In the genomic region with DNA sequence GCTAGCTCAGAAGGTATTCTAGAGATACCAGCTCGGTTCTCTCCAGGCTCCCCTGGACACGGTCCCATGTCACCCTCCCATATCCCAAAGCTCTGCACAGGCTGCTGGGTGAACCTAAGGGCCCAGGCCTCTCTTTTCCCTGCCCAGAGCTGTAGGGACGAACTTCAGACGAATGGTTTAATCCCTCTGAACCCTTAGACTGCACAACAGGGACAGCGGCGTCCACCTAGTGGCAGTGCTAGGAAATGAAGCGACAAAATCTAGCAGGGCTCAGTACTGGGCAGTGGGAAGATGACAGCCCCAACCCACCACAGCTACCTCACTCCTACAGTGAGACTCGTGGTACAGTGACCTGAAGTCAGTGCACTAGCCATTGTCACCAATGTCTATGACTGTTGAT, we compare ENCODE assay signal across 1 mouse cellular context.
TF ChIP-seq lines count a peak whose summit lies in the region.

No protein-coding gene starts in this region.

TF ChIP-seq in MEL, 35 proteins besides CTCF, POLR2A, EP300 and RAD21 (continued from another document):
- TF ChIP-seq JUND (IDR thresholded peaks at IDR 0.05; ENCODE audit: low read depth, low read length) (no peak), RCOR1 (IDR thresholded peaks at IDR 0.05; ENCODE audit: low read depth, low read length) (no peak), USF2 (IDR thresholded peaks at IDR 0.05; ENCODE audit: borderline replicate concordance in 1 of 2, insufficient read depth in 1 of 2, low read depth in 1 of 2, low read length in 2 of 2) (no peak), MEF2A (IDR thresholded peaks at IDR 0.05; ENCODE audit: extremely low read depth, insufficient replicate concordance, low read depth, low read length, poor library complexity, severe bottlenecking) (no peak), MAX (IDR thresholded peaks at IDR 0.05; ENCODE audit: low read length) (no peak), SMC3 (IDR thresholded peaks at IDR 0.05; ENCODE audit: low read depth, low read length) (peak; percentile 70), HCFC1 (IDR thresholded peaks at IDR 0.05; ENCODE audit: low read depth, low read length) (0 out of 2 replicates have a peak, but pooled peaks have one; percentile 20), CHD1 (IDR thresholded peaks at IDR 0.05; ENCODE audit: low read depth, low read length) (no peak), POLR2AphosphoS5 (IDR thresholded peaks at IDR 0.05; ENCODE audit: borderline replicate concordance, low read depth, low read length) (no peak), MYB (IDR thresholded peaks at IDR 0.05; ENCODE audit: low read depth, low read length) (no peak), ETS1 (IDR thresholded peaks at IDR 0.05; ENCODE audit: low read depth, low read length) (no peak)
